24 mouse cellular contexts compared by ENCODE assay signal in genomic region chr3:131356026-131356425, GRCm38 (mm10).
"Had no signal": no experiment of that assay in that cellular context is flagged by ENCODE, and none has a peak within 500 bp of the region (broad histone marks: within the 10 kb centered on the region; RNA-seq: fewer than 3 reads in every experiment).

No protein-coding gene starts in this region.

- ATAC-seq: hindbrain, postnatal 0 days; intestine, embryonic 16.5 days had no signal

- DNase-seq: gastrocnemius, adult 2 months; gastrocnemius, postnatal 10 days; gastrocnemius, postnatal 25 days; heart, adult 18-20 months; heart, postnatal 10 days; kidney, adult 11 months; kidney, adult 2 months; kidney, adult 9 months; kidney, postnatal 14 days; kidney, postnatal 36 days; liver; liver, embryonic 13.5 days had no signal

- H3K36me3 ChIP-seq: heart, embryonic 10.5 days; heart, embryonic 12.5 days; hindbrain, embryonic 13.5 days; hindbrain, embryonic 15.5 days; kidney, embryonic 15.5 days; limb, embryonic 10.5 days; limb, embryonic 12.5 days; liver, embryonic 13.5 days; liver, embryonic 15.5 days had no signal

- H3K27me3 ChIP-seq: heart, embryonic 12.5 days; hindbrain, embryonic 13.5 days; hindbrain, embryonic 15.5 days; kidney, embryonic 15.5 days; limb, embryonic 12.5 days; liver, embryonic 13.5 days; liver, embryonic 15.5 days had no signal

- H3K4me3 ChIP-seq: gastrocnemius, adult 2 months; heart, embryonic 10.5 days; heart, embryonic 12.5 days; hindbrain, embryonic 13.5 days; hindbrain, embryonic 15.5 days; kidney, embryonic 15.5 days; layer of hippocampus, adult 2 months; left cerebral cortex, adult 2 months; limb, embryonic 10.5 days; limb, embryonic 12.5 days; liver, embryonic 13.5 days; liver, embryonic 15.5 days had no signal
